Mouse (Mus musculus): Measurements from ENCODE around the gene Prox1. TPM values are rescaled to one million over a fixed set of nuclear protein-coding genes. Genes with fewer than 3 reads are reported as not detected.
A peak's percentile ranks its signal among the peaks of the same experiment; 100 is the strongest.

Prox1 gene
- polyA plus RNA-seq, 1 experiment from 2014 or later, result 3.7 TPM

GRCm38 (mm10) chr1:190161288-190161687, 9.2 kb downstream of the Prox1 start:
- Histone ChIP-seq H3K4me3 (ENCODE audit: low read depth, low read length) (no peak overlapping the region), H3K4me2 (ENCODE audit: low read length) (no peak overlapping the region), H3K36me3 (ENCODE audit: control insufficient read depth, insufficient read depth, low read length) (no peaks in the 10 kb centered on the region), H3K27me3 (replicated peaks; ENCODE audit: control insufficient read depth, insufficient read depth, low read length) (peaks cover 9% of the 10 kb centered on the region; the same call in 1 of the 2 replicates), H3K9ac (ENCODE audit: low read length) (no peak overlapping the region), H3K4me1 (replicated peaks; ENCODE audit: control insufficient read depth, insufficient read depth, low read length) (no peaks in the 10 kb centered on the region), H3K27ac (ENCODE audit: low read depth) (no peak overlapping the region), H3K9me3 (ENCODE audit: control insufficient read depth, low read length) (no peaks in the 10 kb centered on the region)
- WGBS, result 63% methylated on average over 18 of the region's 18 CpGs
- DNase-seq (ENCODE audit: low spot score) (peak; percentile 61), ATAC-seq (replicated peaks; ENCODE audit: low FRiP score, low TSS enrichment, low read depth) (no peak)

- H3K4me3 ChIP-seq (ENCODE audit: low read depth, low read length), result no peak overlapping the region
- no peak overlapping the region for H3K4me2 ChIP-seq (ENCODE audit: low read length)
- H3K27me3 ChIP-seq (replicated peaks; ENCODE audit: control insufficient read depth, insufficient read depth, low read length), result peaks cover 10% of the 10 kb centered on the region; the same call in 1 of the 2 replicates
- no peak overlapping the region for H3K27ac ChIP-seq (ENCODE audit: low read depth)
- no peaks in the 10 kb centered on the region for H3K4me1 ChIP-seq (replicated peaks; ENCODE audit: control insufficient read depth, insufficient read depth, low read length)
- H3K36me3 ChIP-seq (ENCODE audit: control insufficient read depth, insufficient read depth, low read length), result no peaks in the 10 kb centered on the region
- DNase-seq (ENCODE audit: low spot score) (no peak), ATAC-seq (replicated peaks; ENCODE audit: low FRiP score, low TSS enrichment, low read depth) (no peak)
- no peak overlapping the region for H3K9ac ChIP-seq (ENCODE audit: low read length)
- 75% methylated on average over 11 of the region's 11 CpGs for WGBS
- no peaks in the 10 kb centered on the region for H3K9me3 ChIP-seq (ENCODE audit: control insufficient read depth, low read length)
These were observed 11.1 kb downstream of the Prox1 start for GRCm38 (mm10) chr1:190159457-190159856.

- Histone ChIP-seq H3K36me3 (ENCODE audit: control insufficient read depth, insufficient read depth, low read length) (no peaks in the 10 kb centered on the region), H3K4me3 (ENCODE audit: low read depth, low read length) (no peak overlapping the region), H3K4me2 (ENCODE audit: low read length) (no peak overlapping the region), H3K27me3 (replicated peaks; ENCODE audit: control insufficient read depth, insufficient read depth, low read length) (peaks cover 14% of the 10 kb centered on the region), H3K4me1 (replicated peaks; ENCODE audit: control insufficient read depth, insufficient read depth, low read length) (no peaks in the 10 kb centered on the region), H3K27ac (ENCODE audit: low read depth) (no peak overlapping the region), H3K9ac (ENCODE audit: low read length) (no peak overlapping the region), H3K9me3 (ENCODE audit: control insufficient read depth, low read length) (no peaks in the 10 kb centered on the region)
- DNase-seq (ENCODE audit: low spot score) (no peak), ATAC-seq (replicated peaks; ENCODE audit: low FRiP score, low TSS enrichment, low read depth) (no peak)
- WGBS, result 20% methylated on average over 8 of the region's 8 CpGs
These were observed 14.8 kb downstream of the Prox1 start for GRCm38 (mm10) chr1:190155751-190156150.

GRCm38 (mm10) chr1:190155021-190155420, 15.5 kb downstream of the Prox1 start:
- Histone ChIP-seq H3K4me1 (replicated peaks; ENCODE audit: control insufficient read depth, insufficient read depth, low read length) (no peaks in the 10 kb centered on the region), H3K4me2 (ENCODE audit: low read length) (no peak overlapping the region), H3K27me3 (replicated peaks; ENCODE audit: control insufficient read depth, insufficient read depth, low read length) (peaks cover 20% of the 10 kb centered on the region), H3K27ac (ENCODE audit: low read depth) (no peak overlapping the region), H3K9me3 (ENCODE audit: control insufficient read depth, low read length) (no peaks in the 10 kb centered on the region), H3K4me3 (ENCODE audit: low read depth, low read length) (no peak overlapping the region), H3K9ac (ENCODE audit: low read length) (no peak overlapping the region), H3K36me3 (ENCODE audit: control insufficient read depth, insufficient read depth, low read length) (no peaks in the 10 kb centered on the region)
- WGBS, result 35% methylated on average over 2 of the region's 2 CpGs
- ATAC-seq (replicated peaks; ENCODE audit: low FRiP score, low TSS enrichment, low read depth) (no peak), DNase-seq (ENCODE audit: low spot score) (no peak)

GRCm38 (mm10) chr1:190154292-190154691, 16.2 kb downstream of the Prox1 start:
- no peaks in the 10 kb centered on the region for H3K9me3 ChIP-seq (ENCODE audit: control insufficient read depth, low read length)
- no peak overlapping the region for H3K27ac ChIP-seq (ENCODE audit: low read depth)
- H3K27me3 ChIP-seq (replicated peaks; ENCODE audit: control insufficient read depth, insufficient read depth, low read length), result peaks cover 24% of the 10 kb centered on the region
- H3K4me2 ChIP-seq (ENCODE audit: low read length), result no peak overlapping the region
- no peaks in the 10 kb centered on the region for H3K36me3 ChIP-seq (ENCODE audit: control insufficient read depth, insufficient read depth, low read length)
- WGBS, result 15% methylated on average over 7 of the region's 7 CpGs
- 0 out of 2 replicates have a peak, but pooled peaks cover 3% of the 10 kb centered on the region for H3K4me1 ChIP-seq (replicated peaks; ENCODE audit: control insufficient read depth, insufficient read depth, low read length)
- no peak for ATAC-seq (replicated peaks; ENCODE audit: low FRiP score, low TSS enrichment, low read depth)
- H3K9ac ChIP-seq (ENCODE audit: low read length), result no peak overlapping the region
- no peak for DNase-seq (ENCODE audit: low spot score)
- H3K4me3 ChIP-seq (ENCODE audit: low read depth, low read length), result no peak overlapping the region

- no peak for DNase-seq (ENCODE audit: low spot score)
- Histone ChIP-seq H3K4me3 (ENCODE audit: low read depth, low read length) (no peak overlapping the region), H3K4me1 (replicated peaks; ENCODE audit: control insufficient read depth, insufficient read depth, low read length) (0 out of 2 replicates have a peak, but pooled peaks cover 4% of the 10 kb centered on the region), H3K9me3 (ENCODE audit: control insufficient read depth, low read length) (no peaks in the 10 kb centered on the region), H3K27ac (ENCODE audit: low read depth) (no peak overlapping the region), H3K27me3 (replicated peaks; ENCODE audit: control insufficient read depth, insufficient read depth, low read length) (peaks cover 19% of the 10 kb centered on the region; the same call in 1 of the 2 replicates), H3K9ac (ENCODE audit: low read length) (no peak overlapping the region), H3K4me2 (ENCODE audit: low read length) (no peak overlapping the region), H3K36me3 (ENCODE audit: control insufficient read depth, insufficient read depth, low read length) (no peaks in the 10 kb centered on the region)
- ATAC-seq (replicated peaks; ENCODE audit: low FRiP score, low TSS enrichment, low read depth), result no peak
- 91% methylated on average over 6 of the region's 6 CpGs for WGBS
These were observed 17.9 kb downstream of the Prox1 start for GRCm38 (mm10) chr1:190152603-190153002.

- Histone ChIP-seq H3K27ac (ENCODE audit: low read depth) (no peak overlapping the region), H3K4me1 (replicated peaks; ENCODE audit: control insufficient read depth, insufficient read depth, low read length) (0 out of 2 replicates have a peak, but pooled peaks cover 4% of the 10 kb centered on the region), H3K36me3 (ENCODE audit: control insufficient read depth, insufficient read depth, low read length) (no peaks in the 10 kb centered on the region), H3K9me3 (ENCODE audit: control insufficient read depth, low read length) (no peaks in the 10 kb centered on the region), H3K9ac (ENCODE audit: low read length) (no peak overlapping the region), H3K4me2 (ENCODE audit: low read length) (no peak overlapping the region), H3K27me3 (replicated peaks; ENCODE audit: control insufficient read depth, insufficient read depth, low read length) (peaks cover 14% of the 10 kb centered on the region; the same call in 1 of the 2 replicates), H3K4me3 (ENCODE audit: low read depth, low read length) (no peak overlapping the region)
- ATAC-seq (replicated peaks; ENCODE audit: low FRiP score, low TSS enrichment, low read depth) (no peak), DNase-seq (ENCODE audit: low spot score) (no peak)
- WGBS, result 39% methylated on average over 17 of the region's 17 CpGs
These were observed 21.2 kb downstream of the Prox1 start for GRCm38 (mm10) chr1:190149233-190149741.

GRCm38 (mm10) chr1:190148661-190149232, 21.8 kb downstream of the Prox1 start:
- no peaks in the 10 kb centered on the region for H3K9me3 ChIP-seq (ENCODE audit: control insufficient read depth, low read length)
- DNase-seq (ENCODE audit: low spot score), result no peak
- H3K4me3 ChIP-seq (ENCODE audit: low read depth, low read length), result no peak overlapping the region
- H3K27me3 ChIP-seq (replicated peaks; ENCODE audit: control insufficient read depth, insufficient read depth, low read length), result peaks cover 14% of the 10 kb centered on the region; the same call in 1 of the 2 replicates
- H3K4me1 ChIP-seq (replicated peaks; ENCODE audit: control insufficient read depth, insufficient read depth, low read length), result 0 out of 2 replicates have a peak, but pooled peaks cover 4% of the 10 kb centered on the region
- H3K36me3 ChIP-seq (ENCODE audit: control insufficient read depth, insufficient read depth, low read length), result no peaks in the 10 kb centered on the region
- ATAC-seq (replicated peaks; ENCODE audit: low FRiP score, low TSS enrichment, low read depth), result no peak
- H3K27ac ChIP-seq (ENCODE audit: low read depth), result no peak overlapping the region
- 39% methylated on average over 12 of the region's 12 CpGs for WGBS
- H3K4me2 ChIP-seq (ENCODE audit: low read length), result no peak overlapping the region
- H3K9ac ChIP-seq (ENCODE audit: low read length), result no peak overlapping the region

- H3K36me3 ChIP-seq (ENCODE audit: control insufficient read depth, insufficient read depth, low read length), result no peaks in the 10 kb centered on the region
- ATAC-seq (replicated peaks; ENCODE audit: low FRiP score, low TSS enrichment, low read depth) (no peak), DNase-seq (ENCODE audit: low spot score) (no peak)
- H3K4me3 ChIP-seq (ENCODE audit: low read depth, low read length), result no peak overlapping the region
- H3K9me3 ChIP-seq (ENCODE audit: control insufficient read depth, low read length), result no peaks in the 10 kb centered on the region
- 0 out of 2 replicates have a peak, but pooled peaks cover 4% of the 10 kb centered on the region for H3K4me1 ChIP-seq (replicated peaks; ENCODE audit: control insufficient read depth, insufficient read depth, low read length)
- H3K4me2 ChIP-seq (ENCODE audit: low read length), result no peak overlapping the region
- H3K27me3 ChIP-seq (replicated peaks; ENCODE audit: control insufficient read depth, insufficient read depth, low read length), result peaks cover 11% of the 10 kb centered on the region; the same call in 1 of the 2 replicates
- no peak overlapping the region for H3K9ac ChIP-seq (ENCODE audit: low read length)
- H3K27ac ChIP-seq (ENCODE audit: low read depth), result no peak overlapping the region
- WGBS, result 50% methylated on average over 6 of the region's 6 CpGs
These were observed 22.7 kb downstream of the Prox1 start for GRCm38 (mm10) chr1:190147816-190148215.
